Mouse (Mus musculus) embryonic facial prominence, embryonic 15.5 days (tissue): ENCODE results near the gene Galnt2. TPM values are rescaled to one million over a fixed set of nuclear protein-coding genes. Genes with fewer than 3 reads are reported as not detected.

ENCODE experiments used
- ATAC-seq: fragments of 200-750 bp; cut with Nextera tagmentation; 2 replicates; pipeline ENCODE4 v1.8.0; 2017; ENCODE audit warnings: low read depth, moderate TSS enrichment; ENCODE audit not compliant: insufficient number of reproducible peaks, low FRiP score, low TSS enrichment
- H3K27ac ChIP-seq: fragments of 300-500 bp; sonication (generic); replicated peaks from 2 replicates; pipeline ENCODE4 v1.5.1; 2015; ENCODE audit warnings: mild to moderate bottlenecking, inconsistent platforms
- H3K27me3 ChIP-seq: fragments of 300-500 bp; sonication (generic); 2 replicates; pipeline ENCODE4 v1.6.1; 2015; ENCODE audit warnings: inconsistent platforms
- H3K36me3 ChIP-seq: fragments of 300-500 bp; sonication (generic); 2 replicates; pipeline ENCODE4 v1.6.1; 2015; ENCODE audit warnings: mild to moderate bottlenecking, inconsistent platforms
- H3K4me1 ChIP-seq: fragments of 300-500 bp; sonication (generic); 2 replicates; pipeline ENCODE4 v1.6.1; 2015; ENCODE audit warnings: inconsistent platforms
- H3K4me2 ChIP-seq: fragments of 300-500 bp; sonication (generic); replicated peaks from 2 replicates; pipeline ENCODE4 v1.6.1; 2015; ENCODE audit warnings: mild to moderate bottlenecking, inconsistent platforms
- H3K4me3 ChIP-seq: fragments of 300-500 bp; sonication (generic); replicated peaks from 2 replicates; pipeline ENCODE4 v1.5.1; 2015; ENCODE audit warnings: mild to moderate bottlenecking, inconsistent platforms
- H3K9ac ChIP-seq: fragments of 300-500 bp; sonication (generic); 2 replicates; pipeline ENCODE4 v1.6.1; 2015; ENCODE audit warnings: inconsistent platforms
- H3K9me3 ChIP-seq: fragments of 300-500 bp; sonication (generic); replicated peaks from 2 replicates; pipeline ENCODE4 v1.6.1; 2016; ENCODE audit warnings: inconsistent platforms
- WGBS: fragments of 180-500 bp; shearing (Covaris S2); methylation state at CpG from one replicate; pipeline ENCODE4 v1.1.7; 2015; 5-methylcytosine and 5-hydroxymethylcytosine counted together
- polyA plus RNA-seq: library from polyadenylated mRNA; unstranded; fragments of >200 nt; fragmentation: Nextera tagmentation; extraction: Ambion mirVana; gene quantifications from 2 replicates; pipeline ENCODE4 v1.2.1, GENCODE M21; 2015

Galnt2 gene
- polyA plus RNA-seq, 1 experiment from 2014 or later = 40.0 TPM

DNA sequence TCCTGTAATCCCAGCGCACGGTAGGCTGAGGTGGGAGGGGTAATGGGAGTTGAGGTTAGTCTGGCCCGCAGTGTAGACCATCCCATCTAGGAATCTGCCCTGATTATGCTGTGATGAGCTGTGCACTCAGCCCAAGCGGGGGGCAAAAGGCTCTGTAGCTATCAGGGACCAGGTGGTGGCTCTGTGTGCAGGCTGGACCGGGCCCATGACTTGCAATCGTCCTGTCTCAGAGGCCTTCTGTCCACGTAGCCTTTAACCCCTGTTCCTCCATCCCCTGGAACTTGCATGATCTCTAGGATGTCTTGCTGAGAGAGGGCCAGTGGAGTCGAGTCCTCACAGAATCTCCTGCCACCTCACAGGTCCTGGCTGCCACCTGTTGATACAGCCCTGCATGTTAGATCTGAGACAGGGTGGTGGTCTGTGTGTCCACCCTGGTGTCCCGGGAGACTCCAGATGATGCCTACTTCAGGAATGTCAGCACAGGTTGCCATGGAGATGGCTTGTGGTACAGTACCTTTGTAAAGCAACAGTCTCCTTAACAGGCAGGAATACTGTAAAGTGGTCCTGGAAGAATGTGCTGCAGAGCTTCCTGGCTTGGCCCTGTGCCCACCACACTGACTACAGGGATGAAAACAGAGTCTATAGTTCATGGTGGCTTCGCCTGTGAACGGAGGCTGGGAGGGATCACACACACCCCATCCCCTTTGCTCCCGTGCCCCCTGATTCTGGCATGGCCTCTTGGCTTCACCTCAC is 51.9 kb downstream of the Galnt2 start:
- no peaks in the 10 kb centered on the region for H3K9me3 ChIP-seq
- H3K4me2 ChIP-seq = no peak overlapping the region
- no peak overlapping the region for H3K4me3 ChIP-seq
- no peaks in the 10 kb centered on the region for H3K36me3 ChIP-seq
- ATAC-seq = no peak
- H3K27me3 ChIP-seq = no peaks in the 10 kb centered on the region
- no peak overlapping the region for H3K9ac ChIP-seq
- 63% methylated on average over 12 of the region's 12 CpGs for WGBS
- peaks cover 52% of the 10 kb centered on the region for H3K4me1 ChIP-seq
- peak overlapping the region; percentile 63; the same call in 1 of the 2 replicates for H3K27ac ChIP-seq

DNA sequence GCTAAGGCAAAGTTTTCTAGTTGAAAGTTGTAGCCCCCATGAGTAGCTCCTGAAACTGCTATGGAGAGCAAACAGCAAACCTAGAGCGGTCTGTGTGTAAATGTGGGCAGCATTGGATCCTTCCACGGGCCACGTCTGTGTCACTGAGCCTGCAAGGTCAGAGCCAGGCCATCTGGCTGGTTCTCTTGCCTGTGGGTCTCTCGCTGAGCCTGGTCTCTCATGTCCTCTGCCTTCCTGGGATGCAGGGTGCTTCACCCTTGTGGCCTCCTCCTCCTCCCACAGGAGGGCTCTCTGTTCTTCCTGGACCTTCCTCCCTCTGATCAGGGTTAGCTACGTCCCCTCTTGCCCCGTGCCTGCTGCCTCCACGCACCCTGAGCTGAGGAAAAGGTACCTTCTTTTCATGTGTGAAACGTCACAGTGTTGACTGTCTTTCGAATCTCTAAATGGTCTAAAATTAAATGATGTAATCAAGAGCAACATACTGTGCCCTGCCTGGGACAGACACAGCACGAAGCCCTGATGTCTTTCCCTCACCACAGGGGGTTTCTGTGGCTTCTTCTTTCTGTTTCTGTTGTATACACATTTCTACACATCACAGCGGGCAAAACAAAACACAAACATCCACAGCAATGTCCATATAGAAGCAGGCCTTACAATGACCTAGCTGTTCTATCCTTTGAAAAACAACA is 52.6 kb downstream of the Galnt2 start:
- no peaks in the 10 kb centered on the region for H3K36me3 ChIP-seq
- H3K9ac ChIP-seq = no peak overlapping the region
- H3K4me1 ChIP-seq = peaks cover 49% of the 10 kb centered on the region
- H3K4me3 ChIP-seq = no peak overlapping the region
- no peaks in the 10 kb centered on the region for H3K9me3 ChIP-seq
- 42% methylated on average over 11 of the region's 11 CpGs for WGBS
- peak overlapping the region; percentile 63 for H3K27ac ChIP-seq
- H3K27me3 ChIP-seq = no peaks in the 10 kb centered on the region
- ATAC-seq = no peak
- H3K4me2 ChIP-seq = no peak overlapping the region

DNA sequence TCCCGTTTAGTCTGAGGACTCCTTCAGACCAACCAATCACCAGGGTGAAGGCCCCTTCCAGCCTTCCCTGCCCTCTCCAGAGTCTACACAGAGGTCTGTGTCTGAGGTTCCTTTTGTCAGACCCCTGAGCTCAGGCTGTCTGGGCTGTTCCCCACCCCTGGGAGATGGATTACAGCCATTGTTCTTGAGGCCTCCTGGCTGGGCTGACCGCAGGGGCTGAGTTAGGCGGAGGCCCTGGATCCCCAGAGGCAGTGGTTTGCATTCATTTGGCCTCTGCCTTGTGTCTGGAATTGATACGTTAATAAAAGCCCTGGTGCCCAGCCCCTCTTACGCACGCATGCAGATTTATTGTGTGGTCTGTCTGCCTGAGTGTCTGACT is 53.1 kb downstream of the Galnt2 start:
- Histone ChIP-seq H3K4me3 (no peak overlapping the region), H3K4me1 (peaks cover 55% of the 10 kb centered on the region), H3K9ac (no peak overlapping the region), H3K27ac (peak overlapping the region; percentile 63), H3K36me3 (no peaks in the 10 kb centered on the region), H3K4me2 (no peak overlapping the region), H3K27me3 (no peaks in the 10 kb centered on the region), H3K9me3 (no peaks in the 10 kb centered on the region)
- WGBS = 18% methylated on average over 6 of the region's 6 CpGs
- peak; percentile 61; the same call in 1 of the 2 replicates for ATAC-seq

DNA sequence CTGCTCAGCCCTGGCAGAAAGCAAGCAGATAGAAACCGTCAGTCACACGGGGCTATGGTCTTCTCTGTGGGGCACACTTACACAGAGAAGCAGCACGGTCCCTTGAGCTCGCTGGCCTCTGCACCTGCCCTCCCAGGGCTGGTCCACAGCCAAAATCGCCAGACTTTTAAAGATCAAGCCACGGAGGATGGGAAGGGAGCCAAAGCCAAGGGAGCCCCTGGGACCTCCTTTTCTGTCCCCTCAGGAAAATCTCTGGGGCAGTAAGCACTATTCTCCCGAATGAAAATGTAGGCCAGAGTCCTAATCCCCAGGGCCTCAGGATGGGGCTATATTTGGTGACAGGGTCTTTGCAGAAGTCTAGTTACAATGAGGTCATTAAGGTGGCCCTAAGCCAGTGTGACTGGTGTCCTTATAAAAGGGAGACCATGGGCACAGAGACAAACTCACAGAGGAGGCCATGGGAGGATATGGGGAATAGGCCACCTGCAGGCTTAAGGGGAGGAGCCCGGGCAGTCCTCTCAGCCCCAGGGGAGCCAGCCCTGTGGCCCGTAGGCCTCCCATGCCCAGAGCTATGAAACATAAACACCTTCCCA is 53.9 kb downstream of the Galnt2 start:
- Histone ChIP-seq H3K4me2 (no peak overlapping the region), H3K4me3 (no peak overlapping the region), H3K36me3 (no peaks in the 10 kb centered on the region), H3K9ac (no peak overlapping the region), H3K9me3 (no peaks in the 10 kb centered on the region), H3K4me1 (peaks cover 61% of the 10 kb centered on the region), H3K27me3 (no peaks in the 10 kb centered on the region), H3K27ac (peak overlapping the region; percentile 63)
- 46% methylated on average over 9 of the region's 9 CpGs for WGBS
- no peak for ATAC-seq

DNA sequence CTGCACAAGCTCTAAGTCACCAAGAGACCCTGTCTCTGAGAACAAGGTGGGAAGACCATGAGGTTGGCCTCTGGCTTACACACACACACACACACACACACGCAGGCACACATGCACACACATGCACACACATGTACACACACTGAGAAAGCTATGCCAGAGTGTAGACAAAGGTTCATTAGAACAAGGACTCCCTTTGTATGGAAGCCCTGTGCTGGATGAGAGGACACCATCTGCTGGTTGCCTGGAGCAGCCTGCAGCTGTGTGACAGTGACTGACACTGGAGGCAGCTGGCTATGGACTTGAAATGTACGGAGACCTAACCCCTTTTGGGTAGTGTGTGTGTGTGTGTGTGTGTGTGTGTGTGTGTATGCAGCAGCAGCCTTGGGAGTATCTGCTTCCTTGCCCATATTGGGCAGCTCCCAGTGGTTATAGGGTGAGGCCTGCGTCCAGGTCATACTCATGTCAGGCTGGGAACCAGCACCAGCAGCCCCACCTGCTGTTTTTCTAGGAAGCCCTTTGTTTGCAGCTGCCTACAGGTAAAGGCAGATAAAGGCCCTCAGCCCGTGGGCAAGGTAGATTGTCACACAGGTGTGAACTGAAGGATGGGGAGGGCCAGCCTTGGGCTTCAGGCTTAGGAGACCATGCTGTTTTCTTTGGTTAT is 55.4 kb downstream of the Galnt2 start:
- no peak overlapping the region for H3K27ac ChIP-seq
- peaks cover 73% of the 10 kb centered on the region for H3K4me1 ChIP-seq
- no peak overlapping the region for H3K4me2 ChIP-seq
- WGBS = 56% methylated on average over 4 of the region's 4 CpGs
- H3K4me3 ChIP-seq = no peak overlapping the region
- H3K27me3 ChIP-seq = no peaks in the 10 kb centered on the region
- no peak for ATAC-seq
- no peak overlapping the region for H3K9ac ChIP-seq
- H3K36me3 ChIP-seq = no peaks in the 10 kb centered on the region
- H3K9me3 ChIP-seq = no peaks in the 10 kb centered on the region

DNA sequence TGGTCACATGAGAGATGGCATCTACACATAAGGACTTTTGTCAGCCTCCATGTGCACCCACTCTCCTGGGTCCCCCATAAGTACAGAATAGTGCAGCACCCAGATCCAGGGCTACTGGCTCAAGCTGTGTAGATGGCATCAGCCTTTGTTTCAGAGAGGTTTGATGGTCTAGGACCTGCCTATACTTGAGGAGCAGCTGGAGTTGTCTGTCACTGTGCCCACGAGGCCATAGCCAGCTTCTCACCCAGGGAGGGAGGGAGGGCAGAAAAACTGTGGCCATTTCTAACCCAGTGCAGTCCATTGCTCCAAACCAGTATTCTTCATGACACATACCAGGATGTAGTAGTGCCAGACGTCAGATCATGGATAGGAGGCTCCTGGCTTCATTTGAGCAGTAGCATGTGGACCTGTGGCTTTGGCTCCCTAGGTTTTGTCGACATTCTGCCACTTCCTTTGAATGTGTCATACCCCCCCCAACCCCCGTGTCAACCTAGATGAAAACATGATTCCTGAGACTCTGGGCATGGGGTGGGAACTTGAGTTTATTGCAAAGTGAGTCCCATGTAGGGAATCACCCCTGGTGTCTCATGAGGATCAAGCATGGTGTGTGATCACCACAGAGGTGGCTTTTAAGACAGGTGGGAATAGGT is 57.1 kb downstream of the Galnt2 start:
- ATAC-seq = no peak
- Histone ChIP-seq H3K4me3 (no peak overlapping the region), H3K27me3 (no peaks in the 10 kb centered on the region), H3K36me3 (no peaks in the 10 kb centered on the region), H3K4me2 (no peak overlapping the region), H3K9me3 (no peaks in the 10 kb centered on the region), H3K4me1 (peaks cover 67% of the 10 kb centered on the region), H3K27ac (no peak overlapping the region), H3K9ac (no peak overlapping the region)
- 83% methylated on average over 4 of the region's 4 CpGs for WGBS

DNA sequence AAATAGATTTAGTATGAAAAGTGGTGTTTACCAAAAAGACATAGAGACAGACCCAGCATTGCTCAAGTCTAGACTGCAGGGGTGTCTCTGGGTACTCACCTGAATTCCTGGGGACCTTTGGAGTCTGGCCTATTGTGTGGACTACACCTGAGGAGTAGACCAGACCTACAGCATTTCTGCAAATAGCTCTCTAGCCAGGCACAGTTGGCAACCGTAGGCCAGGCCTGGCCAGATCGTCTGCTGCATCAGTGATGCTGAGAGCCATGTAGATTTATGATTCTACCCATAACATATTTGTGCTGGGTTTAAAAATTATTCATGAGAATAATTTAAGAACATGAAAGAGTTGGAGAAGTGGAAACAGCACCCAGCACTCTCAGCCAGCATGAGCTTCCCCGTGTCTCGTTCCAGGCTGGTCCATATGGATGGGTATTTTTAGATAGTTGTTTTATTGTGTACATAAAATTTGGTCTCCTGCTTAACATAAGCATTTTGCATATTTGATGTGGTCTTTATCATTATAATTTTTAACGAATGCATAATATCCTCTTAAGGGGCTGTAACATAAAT is 58.4 kb downstream of the Galnt2 start:
- Histone ChIP-seq H3K36me3 (no peaks in the 10 kb centered on the region), H3K4me3 (no peak overlapping the region), H3K4me2 (no peak overlapping the region), H3K9ac (no peak overlapping the region), H3K27ac (no peak overlapping the region), H3K27me3 (no peaks in the 10 kb centered on the region), H3K4me1 (peaks cover 67% of the 10 kb centered on the region), H3K9me3 (no peaks in the 10 kb centered on the region)
- ATAC-seq = no peak
- WGBS = 63% methylated on average over 5 of the region's 5 CpGs

DNA sequence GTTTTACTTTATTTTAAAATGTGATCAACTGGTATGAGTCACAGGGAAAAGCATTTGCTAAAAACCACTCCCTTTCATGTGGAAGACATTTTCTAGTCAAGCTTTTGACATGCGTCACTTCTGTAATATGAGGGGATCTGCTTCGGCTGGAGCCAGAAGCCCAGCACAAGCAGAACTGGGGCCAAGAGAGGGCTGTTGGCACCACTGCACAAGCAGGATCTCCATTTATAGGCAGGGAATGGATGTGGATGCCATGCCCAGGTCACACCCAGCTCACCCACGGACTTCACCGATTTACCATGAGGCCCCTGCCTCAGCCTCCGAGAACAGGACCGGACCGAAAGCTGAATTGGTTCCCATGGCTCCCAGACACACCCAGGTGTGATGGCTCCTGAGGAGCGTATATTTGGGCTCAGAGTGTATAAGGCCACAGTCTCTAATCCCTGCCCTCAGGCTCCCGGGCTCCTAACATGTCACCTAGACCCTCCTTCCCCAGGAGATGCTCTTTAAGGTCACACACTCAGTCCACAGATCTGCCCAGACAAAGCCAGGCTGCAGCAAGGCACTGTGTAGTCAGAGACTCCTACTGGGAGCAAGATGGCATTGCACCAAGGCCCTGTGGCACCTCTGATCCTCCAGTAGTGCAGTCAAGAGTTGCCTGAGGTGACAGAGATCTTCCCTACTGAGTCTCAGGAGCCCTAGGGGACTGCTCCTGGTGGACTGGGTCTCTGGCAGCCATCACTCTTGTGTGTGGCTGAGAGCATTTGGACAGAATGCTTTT is 59.9 kb downstream of the Galnt2 start:
- H3K9ac ChIP-seq = no peak overlapping the region
- WGBS = 49% methylated on average over 9 of the region's 9 CpGs
- peaks cover 5% of the 10 kb centered on the region; the same call in 1 of the 2 replicates for H3K36me3 ChIP-seq
- H3K4me1 ChIP-seq = peaks cover 62% of the 10 kb centered on the region
- ATAC-seq = 0 out of 2 replicates have a peak, but pooled peaks have one; percentile 15
- no peak overlapping the region for H3K4me2 ChIP-seq
- no peak overlapping the region for H3K4me3 ChIP-seq
- H3K27ac ChIP-seq = peak overlapping the region; percentile 73
- H3K9me3 ChIP-seq = no peaks in the 10 kb centered on the region
- H3K27me3 ChIP-seq = no peaks in the 10 kb centered on the region

DNA sequence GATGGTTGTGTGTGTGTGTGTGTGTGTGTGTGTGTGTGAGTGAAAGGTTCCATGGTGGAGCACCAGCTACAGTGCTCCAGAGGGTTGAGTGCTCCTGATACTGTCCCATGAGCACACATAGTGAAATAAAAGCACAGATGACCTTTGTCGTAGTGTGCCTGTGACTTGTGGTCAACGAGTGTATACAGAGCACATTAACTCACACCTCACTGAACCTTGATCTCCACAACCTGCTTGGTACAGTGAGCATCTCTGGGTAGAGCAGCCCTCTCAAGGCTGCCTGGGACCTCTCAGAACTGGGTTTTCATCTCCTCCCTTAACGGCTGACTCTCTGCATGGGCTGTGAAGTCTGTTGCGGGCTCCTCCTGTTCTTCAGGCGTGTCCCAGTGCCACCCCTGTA is 60.5 kb downstream of the Galnt2 start:
- ATAC-seq = no peak
- Histone ChIP-seq H3K9me3 (no peaks in the 10 kb centered on the region), H3K4me3 (no peak overlapping the region), H3K4me1 (peaks cover 62% of the 10 kb centered on the region), H3K27me3 (no peaks in the 10 kb centered on the region), H3K36me3 (peaks cover 5% of the 10 kb centered on the region; the same call in 1 of the 2 replicates), H3K27ac (no peak overlapping the region), H3K4me2 (no peak overlapping the region), H3K9ac (no peak overlapping the region)
- 92% methylated on average over 5 of the region's 5 CpGs for WGBS

DNA sequence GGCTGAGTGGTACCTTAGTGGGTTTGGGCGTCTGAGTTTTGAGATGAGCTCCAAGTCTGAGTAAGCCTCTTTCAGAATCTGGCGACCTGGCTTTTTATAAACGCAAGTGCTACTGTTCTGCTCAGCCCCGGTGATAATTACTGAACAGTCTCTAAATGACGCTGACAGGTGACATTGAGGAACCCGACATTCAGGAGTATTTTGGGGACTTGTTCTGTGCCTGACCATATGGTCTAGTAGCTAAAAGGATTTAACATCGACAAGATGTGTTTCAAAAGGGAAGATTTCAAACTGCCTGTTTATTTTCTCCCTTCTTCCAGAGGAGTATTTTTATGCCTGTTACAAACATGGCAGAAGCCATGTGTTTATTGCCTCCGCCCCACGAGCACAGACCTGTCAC is 61.8 kb downstream of the Galnt2 start:
- no peak overlapping the region for H3K27ac ChIP-seq
- no peaks in the 10 kb centered on the region for H3K9me3 ChIP-seq
- H3K4me3 ChIP-seq = no peak overlapping the region
- peaks cover 62% of the 10 kb centered on the region for H3K4me1 ChIP-seq
- H3K4me2 ChIP-seq = no peak overlapping the region
- 62% methylated on average over 9 of the region's 9 CpGs for WGBS
- H3K9ac ChIP-seq = no peak overlapping the region
- no peaks in the 10 kb centered on the region for H3K27me3 ChIP-seq
- peaks cover 5% of the 10 kb centered on the region; the same call in 1 of the 2 replicates for H3K36me3 ChIP-seq
- ATAC-seq = no peak
